Mouse (Mus musculus): ENCODE measurements around the gene Lrrn4cl.
"Not testable (repeated sequence)": the region's sequence is repeated elsewhere in the genome, so short reads cannot be mapped to it uniquely, and the experiment has no call there.

Gene Lrrn4cl

GRCm38 (mm10) chr19:8881034-8881392 lies 30.4 kb downstream of the Lrrn4cl start:
- DNase-seq (ENCODE audit: low spot score) = no peak

- DNase-seq (ENCODE audit: low spot score) = no peak
Observed at GRCm38 (mm10) chr19:8883616-8884015, 33.0 kb downstream of the Lrrn4cl start, which contains the start of the genes Lbhd1 and Gm49403. TSS of gene Lbhd1 (plus strand) at chr19:8883732. TSS of gene Gm49403 (plus strand) at chr19:8883930.

- no peak for DNase-seq (ENCODE audit: low spot score)
Observed at GRCm38 (mm10) chr19:8886916-8887584, 36.5 kb downstream of the Lrrn4cl start.

- DNase-seq (ENCODE audit: low spot score) = no peak
Observed at GRCm38 (mm10) chr19:8887585-8888463, 37.3 kb downstream of the Lrrn4cl start.

GRCm38 (mm10) chr19:8888511-8889385 lies 38.2 kb downstream of the Lrrn4cl start, which contains the start of the genes 1810009A15Rik and Gm49416:
TSS of gene 1810009A15Rik (plus strand) at chr19:8888853.
TSS of gene Gm49416 (plus strand) at chr19:8888926.
- DNase-seq (ENCODE audit: low spot score) = peak; percentile 93

- DNase-seq (ENCODE audit: low spot score) = peak; percentile 85
Observed at GRCm38 (mm10) chr19:8892829-8893766, 42.5 kb downstream of the Lrrn4cl start, which contains the start of gene Ints5. TSS of gene Ints5 (plus strand) at chr19:8893005.

GRCm38 (mm10) chr19:8895397-8895960 lies 44.9 kb downstream of the Lrrn4cl start:
- no peak for DNase-seq (ENCODE audit: low spot score)

- not testable (repeated sequence) for DNase-seq (ENCODE audit: low spot score)
Observed at GRCm38 (mm10) chr19:8896231-8896630, 45.7 kb downstream of the Lrrn4cl start.

- DNase-seq (ENCODE audit: low spot score) = peak; percentile 62
Observed at GRCm38 (mm10) chr19:8897211-8897864, 46.8 kb downstream of the Lrrn4cl start.

- peak; percentile 94 for DNase-seq (ENCODE audit: low spot score)
Observed at GRCm38 (mm10) chr19:8897865-8898495, 47.4 kb downstream of the Lrrn4cl start, which contains the start of gene Ganab. TSS of gene Ganab (plus strand) at chr19:8898071.

GRCm38 (mm10) chr19:8898576-8898975 lies 48.0 kb downstream of the Lrrn4cl start:
- DNase-seq (ENCODE audit: low spot score) = no peak

- no peak for DNase-seq (ENCODE audit: low spot score)
Observed at GRCm38 (mm10) chr19:8899079-8899478, 48.5 kb downstream of the Lrrn4cl start.

- DNase-seq (ENCODE audit: low spot score) = no peak
Observed at GRCm38 (mm10) chr19:8903412-8903811, 52.8 kb downstream of the Lrrn4cl start.
